Mouse (Mus musculus): ENCODE measurements around the gene Pde4b. TPM values are rescaled to one million over a fixed set of nuclear protein-coding genes. Genes with fewer than 3 reads are reported as not detected.

Pde4b gene
- polyA plus RNA-seq, 1 experiment = 78.9 TPM

DNA sequence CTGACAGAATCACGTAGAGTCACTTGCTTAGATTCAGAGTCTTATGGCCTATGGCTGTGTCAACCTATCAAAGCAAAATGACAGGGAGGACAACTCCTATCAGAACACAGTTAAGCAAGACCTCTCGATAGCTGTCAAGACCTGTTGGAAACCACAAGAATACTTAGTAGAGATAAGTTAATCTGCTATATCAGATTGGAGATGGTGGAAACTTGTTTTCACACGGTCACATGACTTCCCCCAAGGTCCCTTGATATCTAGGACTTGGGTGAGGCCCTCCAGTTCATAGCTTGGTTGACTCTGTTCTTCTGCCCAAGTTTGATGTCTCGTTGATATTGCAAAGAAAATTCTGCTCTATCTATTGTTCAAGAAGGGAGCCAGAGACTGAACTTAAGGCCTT is 553.6 kb downstream of the Pde4b start:
- Histone ChIP-seq H3K4me3 (replicated peaks; ENCODE audit: insufficient read depth, low read depth, low read length) (no peak overlapping the region), H3K4me1 (ENCODE audit: control insufficient read depth, insufficient read depth, low read length) (no peaks in the 10 kb centered on the region), H3K27me3 (ENCODE audit: control insufficient read depth, insufficient read depth, low read length) (no peaks in the 10 kb centered on the region), H3K27ac (ENCODE audit: insufficient read depth, low read length) (no peak overlapping the region)
- no peak for DNase-seq
- no peak for TF ChIP-seq CTCF (IDR thresholded peaks at IDR 0.05; ENCODE audit: borderline replicate concordance, insufficient read depth, low read depth, low read length)
- no peak for TF ChIP-seq POLR2A (IDR thresholded peaks at IDR 0.05; ENCODE audit: borderline replicate concordance, insufficient read depth, low read length)
- 93% methylated on average over 4 of the region's 4 CpGs for WGBS

DNA sequence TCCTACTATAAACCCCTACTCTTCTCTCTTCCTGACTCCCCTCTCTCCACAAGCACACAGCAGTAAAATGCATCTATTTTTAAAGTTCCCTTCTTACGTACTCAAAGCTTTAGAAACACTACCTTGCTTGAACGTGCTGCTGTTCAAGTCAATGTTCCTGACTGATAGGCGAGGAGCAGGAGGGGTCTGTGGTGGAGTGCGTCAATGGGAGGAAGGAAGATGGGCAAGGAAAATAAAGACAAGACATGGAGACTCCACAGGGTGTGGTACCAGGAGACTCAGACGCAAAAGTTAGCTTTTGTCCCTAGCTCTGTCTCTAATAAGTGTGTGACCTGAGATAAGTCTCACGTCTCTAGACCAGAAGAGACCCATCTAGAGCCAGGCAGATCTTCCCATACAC is 556.7 kb downstream of the Pde4b start:
- no peak for TF ChIP-seq CTCF (IDR thresholded peaks at IDR 0.05; ENCODE audit: borderline replicate concordance, insufficient read depth, low read depth, low read length)
- 79% methylated on average over 6 of the region's 6 CpGs for WGBS
- no peak for DNase-seq
- Histone ChIP-seq H3K4me1 (ENCODE audit: control insufficient read depth, insufficient read depth, low read length) (no peaks in the 10 kb centered on the region), H3K27ac (ENCODE audit: insufficient read depth, low read length) (no peak overlapping the region), H3K4me3 (replicated peaks; ENCODE audit: insufficient read depth, low read depth, low read length) (no peak overlapping the region), H3K27me3 (ENCODE audit: control insufficient read depth, insufficient read depth, low read length) (no peaks in the 10 kb centered on the region)

DNA sequence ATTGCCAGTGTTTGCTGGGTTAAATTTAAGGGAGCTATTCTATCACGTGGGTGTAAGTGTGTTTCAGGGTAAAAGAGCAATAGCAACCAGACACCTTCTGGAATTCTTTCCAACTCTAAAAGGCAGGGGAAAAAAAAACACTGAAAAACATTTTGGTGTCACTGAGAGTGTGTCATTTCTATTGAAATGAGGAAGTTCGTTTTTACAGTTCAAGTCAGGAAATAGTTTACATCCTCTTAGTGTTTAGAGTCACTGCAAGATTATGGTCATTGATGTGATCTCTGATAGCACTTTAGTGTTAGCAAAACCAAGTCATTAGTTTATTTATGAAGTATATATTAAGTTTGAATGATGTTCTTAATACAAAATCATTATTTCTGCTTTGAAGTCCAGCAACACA is 559.7 kb downstream of the Pde4b start:
- Histone ChIP-seq H3K27ac (ENCODE audit: insufficient read depth, low read length) (no peak overlapping the region), H3K27me3 (ENCODE audit: control insufficient read depth, insufficient read depth, low read length) (no peaks in the 10 kb centered on the region), H3K4me3 (replicated peaks; ENCODE audit: insufficient read depth, low read depth, low read length) (no peak overlapping the region), H3K4me1 (ENCODE audit: control insufficient read depth, insufficient read depth, low read length) (no peaks in the 10 kb centered on the region)
- no peak for DNase-seq
- TF ChIP-seq POLR2A (IDR thresholded peaks at IDR 0.05; ENCODE audit: borderline replicate concordance, insufficient read depth, low read length) = no peak
- TF ChIP-seq CTCF (IDR thresholded peaks at IDR 0.05; ENCODE audit: borderline replicate concordance, insufficient read depth, low read depth, low read length) = no peak
- WGBS = 76% methylated on average over 2 of the region's 2 CpGs

DNA sequence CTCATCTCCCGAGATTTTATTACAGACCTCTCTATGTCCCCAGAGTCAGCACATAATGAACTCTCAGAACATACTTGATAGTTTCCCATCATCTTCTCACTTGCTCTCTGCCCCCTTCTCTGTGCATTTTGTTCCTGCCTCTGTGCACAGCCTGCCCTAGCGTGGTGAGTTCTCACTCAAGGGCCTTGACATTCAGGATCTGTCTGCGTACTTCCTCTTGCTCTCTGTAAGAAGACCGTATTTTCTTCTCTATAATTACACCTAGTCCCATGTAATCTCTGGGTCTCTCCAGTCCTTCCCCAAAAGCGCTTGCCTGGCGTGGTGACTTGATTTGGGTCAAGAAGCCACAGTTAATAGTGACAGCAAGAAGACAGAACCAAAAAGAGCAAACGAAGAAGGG is 568.0 kb downstream of the Pde4b start:
- 90% methylated on average over 7 of the region's 7 CpGs for WGBS
- H3K27ac ChIP-seq (ENCODE audit: insufficient read depth, low read length) = no peak overlapping the region
- H3K27me3 ChIP-seq (ENCODE audit: control insufficient read depth, insufficient read depth, low read length) = no peaks in the 10 kb centered on the region
- no peak for DNase-seq
- no peaks in the 10 kb centered on the region for H3K4me1 ChIP-seq (ENCODE audit: control insufficient read depth, insufficient read depth, low read length)
- TF ChIP-seq CTCF (IDR thresholded peaks at IDR 0.05; ENCODE audit: borderline replicate concordance, insufficient read depth, low read depth, low read length) (no peak), POLR2A (IDR thresholded peaks at IDR 0.05; ENCODE audit: borderline replicate concordance, insufficient read depth, low read length) (no peak)
- no peak overlapping the region for H3K4me3 ChIP-seq (replicated peaks; ENCODE audit: insufficient read depth, low read depth, low read length)

DNA sequence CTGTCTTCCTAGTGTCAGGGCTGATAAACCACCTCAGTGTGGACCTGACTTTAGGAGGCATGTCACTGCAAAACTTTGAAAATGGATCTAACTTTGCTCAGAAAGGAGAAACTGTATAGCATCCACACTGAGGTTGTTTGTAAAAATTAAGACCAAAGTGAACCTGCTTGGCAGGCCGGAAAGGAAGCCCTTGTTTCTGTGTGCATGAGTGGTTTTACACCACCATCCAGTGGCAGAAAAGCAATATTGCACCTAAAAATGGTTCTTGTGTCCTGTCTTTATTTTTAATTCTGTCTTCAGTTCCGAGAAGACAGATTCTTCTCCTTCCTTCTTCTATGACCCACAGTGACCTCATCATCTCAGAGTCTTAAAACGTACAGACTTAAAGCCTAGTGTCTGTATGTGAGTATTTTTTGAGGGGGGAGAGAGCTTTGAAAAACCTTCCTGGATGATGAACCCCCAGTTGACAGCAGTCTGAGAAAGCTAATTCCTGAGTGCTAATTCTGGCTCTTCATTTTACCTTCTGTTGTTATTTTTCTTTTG is 569.2 kb downstream of the Pde4b start:
- no peaks in the 10 kb centered on the region for H3K27me3 ChIP-seq (ENCODE audit: control insufficient read depth, insufficient read depth, low read length)
- no peak overlapping the region for H3K27ac ChIP-seq (ENCODE audit: insufficient read depth, low read length)
- DNase-seq = peak; percentile 36 to 55
- H3K4me3 ChIP-seq (replicated peaks; ENCODE audit: insufficient read depth, low read depth, low read length) = no peak overlapping the region
- 8% methylated on average over 3 of the region's 3 CpGs for WGBS
- H3K4me1 ChIP-seq (ENCODE audit: control insufficient read depth, insufficient read depth, low read length) = no peaks in the 10 kb centered on the region
- TF ChIP-seq POLR2A (IDR thresholded peaks at IDR 0.05; ENCODE audit: borderline replicate concordance, insufficient read depth, low read length) (no peak), CTCF (IDR thresholded peaks at IDR 0.05; ENCODE audit: borderline replicate concordance, insufficient read depth, low read depth, low read length) (peak; percentile 86)

Other genes starting within 250 kb of the Pde4b start
- not detected in 2 replicates for gene B020004J07Rik, start 243.5 kb upstream of the Pde4b start, polyA plus RNA-seq (2012; rRNA removed)
- not detected in 2 replicates for gene C130073F10Rik, start 193.8 kb upstream of the Pde4b start, polyA plus RNA-seq (2012; rRNA removed)
- not detected in 2 replicates for gene Gm12800, start 178.4 kb upstream of the Pde4b start, polyA plus RNA-seq (2012; rRNA removed)
- gene Gm12794, start 147.1 kb upstream of the Pde4b start, polyA plus RNA-seq (2012; rRNA removed) = not detected in 2 replicates
- gene Gm12790, start 106.5 kb upstream of the Pde4b start, polyA plus RNA-seq (2012; rRNA removed) = not detected in 2 replicates
- gene Gm12789, start 100.9 kb upstream of the Pde4b start, polyA plus RNA-seq (2012; rRNA removed) = not detected in 2 replicates